ENCODE assay signal across 8 mouse cellular contexts in genomic region chr5:129586016-129586415, GRCm38 (mm10). TPM values are rescaled to one million over a fixed set of nuclear protein-coding genes. Genes with fewer than 3 reads are reported as not detected.
DNase-seq lines count a peak whose midpoint lies in the region; ATAC-seq and TF ChIP-seq lines count a peak whose summit lies in the region.

No protein-coding gene starts in this region.

- no peaks in the 10 kb centered on the region for H3K9me3 ChIP-seq in limb, embryonic 14.5 days (ENCODE audit: control insufficient read depth, low read length)
- H3K9me3 ChIP-seq in midbrain, embryonic 16.5 days (replicated peaks; ENCODE audit: control insufficient read depth, low read length, poor library complexity, severe bottlenecking): no peaks in the 10 kb centered on the region

- peak overlapping the region; percentile 100 for H3K4me2 ChIP-seq in limb, embryonic 14.5 days (replicated peaks; ENCODE audit: low read depth, low read length, severe bottlenecking)
- H3K4me2 ChIP-seq in midbrain, embryonic 16.5 days (ENCODE audit: low read length): peak overlapping the region; percentile 95

- H3K36me3 ChIP-seq in limb, embryonic 14.5 days (ENCODE audit: control insufficient read depth, insufficient read depth, low read length): no peaks in the 10 kb centered on the region
- H3K36me3 ChIP-seq in midbrain, embryonic 16.5 days (ENCODE audit: control insufficient read depth, insufficient read depth, low read length): no peaks in the 10 kb centered on the region

- H3K4me3 ChIP-seq in limb, embryonic 14.5 days (replicated peaks; ENCODE audit: low read length): peak overlapping the region; percentile 69
- H3K4me3 ChIP-seq in midbrain, embryonic 16.5 days (ENCODE audit: low read depth, low read length): peak overlapping the region; percentile 90

- peak; percentile 38; the same call in 1 of the 2 replicates for ATAC-seq in limb, embryonic 14.5 days (ENCODE audit: low FRiP score, low read depth)
- ATAC-seq in midbrain, embryonic 16.5 days: peak; percentile 57

- WGBS in limb, embryonic 14.5 days: 0% methylated on average over 12 of the region's 17 CpGs
- under 1% methylated on average over 17 of the region's 17 CpGs for WGBS in midbrain, embryonic 16.5 days

- H3K4me1 ChIP-seq in limb, embryonic 14.5 days (ENCODE audit: control insufficient read depth, insufficient read depth, low read length): peaks cover 10% of the 10 kb centered on the region
- H3K4me1 ChIP-seq in midbrain, embryonic 16.5 days (ENCODE audit: control insufficient read depth, insufficient read depth, low read length): peaks cover 24% of the 10 kb centered on the region

- DNase-seq in A20 (ENCODE audit: low read depth, low spot score): peak; percentile 53
- DNase-seq in adrenal gland, postnatal 14 days: peak; percentile 91
- peak; percentile 95 for DNase-seq in embryo, embryonic 9.5 days (ENCODE audit: extremely low spot score)
- peak; percentile 78 to 90 for DNase-seq in heart, adult 18-20 months
- DNase-seq in kidney, adult 18-20 months: peak; percentile 85
- DNase-seq in limb, embryonic 14.5 days (ENCODE audit: low spot score): peak; percentile 71
- peak; percentile 63 to 77 for DNase-seq in spleen, postnatal 14 days (ENCODE audit: low spot score in 2 of 2)

- TF ChIP-seq POLR2A in limb, embryonic 14.5 days (IDR thresholded peaks at IDR 0.05; ENCODE audit: borderline replicate concordance, extremely low read depth, insufficient read depth, insufficient read length): no peak

- H3K27ac ChIP-seq in limb, embryonic 14.5 days (replicated peaks; ENCODE audit: low read depth, low read length): no peak overlapping the region
- H3K27ac ChIP-seq in midbrain, embryonic 16.5 days (ENCODE audit: low read length): peak overlapping the region; percentile 53

- peaks cover 32% of the 10 kb centered on the region for H3K27me3 ChIP-seq in limb, embryonic 14.5 days (ENCODE audit: control insufficient read depth, insufficient read depth, low read length)
- H3K27me3 ChIP-seq in midbrain, embryonic 16.5 days (ENCODE audit: control insufficient read depth, insufficient read depth, low read depth, low read length): peaks cover 8% of the 10 kb centered on the region; the same call in 1 of the 2 replicates

- H3K9ac ChIP-seq in limb, embryonic 14.5 days (ENCODE audit: low read depth, low read length, severe bottlenecking): peak overlapping the region; percentile 52
- H3K9ac ChIP-seq in midbrain, embryonic 16.5 days (ENCODE audit: low read depth, low read length): peak overlapping the region; percentile 71

RNA-seq across cellular contexts. Expression of gene Mmp17, which starts 2.0 kb away (rescaled TPM):
- 1.2 and 1.7 TPM in 2 replicates for total RNA-seq in adrenal gland, postnatal 14 days (2021)
- under 1 TPM; 0.85 to 0.94 TPM for total RNA-seq in heart, adult 18-20 months (2021)
- 2.4 and 2.8 TPM in 2 replicates for polyA plus RNA-seq in limb, embryonic 14.5 days (2012; rRNA removed)
- polyA plus RNA-seq in limb, embryonic 14.5 days (2014; fragmentation: Nextera tagmentation; extraction: Ambion mirVana): 1.5 and 1.9 TPM in 2 replicates
- 11.1 and 11.7 TPM in 2 replicates for polyA plus RNA-seq in midbrain, embryonic 16.5 days (2015; fragmentation: Nextera tagmentation; extraction: Ambion mirVana)
